Mouse (Mus musculus) kidney, embryonic 16.5 days (tissue): Measurements from ENCODE around the gene Hmox1. TPM values are rescaled to one million over a fixed set of nuclear protein-coding genes. Genes with fewer than 3 reads are reported as not detected.

ENCODE experiments used
- ATAC-seq: fragments of 200-750 bp; cut with Nextera tagmentation; 2 replicates; pipeline ENCODE4 v1.8.0; 2017; ENCODE audit warnings: moderate TSS enrichment; ENCODE audit not compliant: low FRiP score, low TSS enrichment
- H3K27ac ChIP-seq: fragments of 300-500 bp; sonication (generic); 2 replicates; pipeline ENCODE4 v1.5.1; 2014; ENCODE audit warnings: low read length
- H3K27me3 ChIP-seq: fragments of 300-500 bp; sonication (generic); 2 replicates; pipeline ENCODE4 v1.6.1; 2014; ENCODE audit warnings: low read length, control low read depth, mixed read lengths; ENCODE audit not compliant: insufficient read depth
- H3K36me3 ChIP-seq: fragments of 300-500 bp; sonication (generic); 2 replicates; pipeline ENCODE4 v1.6.1; 2014; ENCODE audit warnings: low read length, control low read depth, mixed read lengths; ENCODE audit not compliant: insufficient read depth
- H3K4me1 ChIP-seq: fragments of 300-500 bp; sonication (generic); 2 replicates; pipeline ENCODE4 v1.6.1; 2014; ENCODE audit warnings: low read length, control low read depth, mixed read lengths; ENCODE audit not compliant: insufficient read depth
- H3K4me2 ChIP-seq: fragments of 300-500 bp; sonication (generic); replicated peaks from 2 replicates; pipeline ENCODE4 v1.6.1; 2014; ENCODE audit warnings: low read depth, low read length
- H3K4me3 ChIP-seq: fragments of 300-500 bp; sonication (generic); 2 replicates; pipeline ENCODE4 v1.5.1; 2014; ENCODE audit warnings: mild to moderate bottlenecking, low read length
- H3K9ac ChIP-seq: fragments of 300-500 bp; sonication (generic); replicated peaks from 2 replicates; pipeline ENCODE4 v1.6.1; 2014; ENCODE audit warnings: low read length
- H3K9me3 ChIP-seq: fragments of 300-500 bp; sonication (generic); 2 replicates; pipeline ENCODE4 v1.6.1; 2016; ENCODE audit warnings: low read length, control low read depth
- WGBS: fragments of 180-500 bp; shearing (Covaris S2); extraction: QIAGEN DNeasy Blood & Tissue Kit; methylation state at CpG from one replicate; pipeline ENCODE4 v1.1.7; 2014; 5-methylcytosine and 5-hydroxymethylcytosine counted together
- polyA plus RNA-seq: library from polyadenylated mRNA; unstranded; fragments of >200 nt; fragmentation: Nextera tagmentation; extraction: Ambion mirVana; gene quantifications from 2 replicates; pipeline ENCODE4 v1.2.1, GENCODE M21; 2015

Gene Hmox1
- polyA plus RNA-seq, 1 experiment from 2014 or later, result 56.2 TPM

- Histone ChIP-seq H3K4me3 (no peak overlapping the region), H3K9ac (no peak overlapping the region), H3K4me2 (no peak overlapping the region), H3K27me3 (no peaks in the 10 kb centered on the region), H3K9me3 (no peaks in the 10 kb centered on the region), H3K36me3 (peaks cover 90% of the 10 kb centered on the region), H3K27ac (no peak overlapping the region), H3K4me1 (no peaks in the 10 kb centered on the region)
- no peak for ATAC-seq
- WGBS, result 86% methylated on average over 1 of the region's 1 CpGs
Observed at GRCm38 (mm10) chr8:75118505-75118904, 25.1 kb downstream of the Hmox1 start.

GRCm38 (mm10) chr8:75119287-75119686 is 25.9 kb downstream of the Hmox1 start:
- Histone ChIP-seq H3K9me3 (no peaks in the 10 kb centered on the region), H3K4me1 (no peaks in the 10 kb centered on the region), H3K4me3 (no peak overlapping the region), H3K9ac (no peak overlapping the region), H3K36me3 (peaks cover 89% of the 10 kb centered on the region), H3K27ac (no peak overlapping the region), H3K4me2 (no peak overlapping the region), H3K27me3 (no peaks in the 10 kb centered on the region)
- ATAC-seq, result no peak
- WGBS, result 95% methylated on average over 2 of the region's 2 CpGs

- H3K27ac ChIP-seq, result no peak overlapping the region
- 95% methylated on average over 2 of the region's 2 CpGs for WGBS
Observed at GRCm38 (mm10) chr8:75119747-75120146, 26.3 kb downstream of the Hmox1 start.

GRCm38 (mm10) chr8:75127406-75127805 is 34.0 kb downstream of the Hmox1 start:
- 54% methylated on average over 1 of the region's 1 CpGs for WGBS
- no peaks in the 10 kb centered on the region for H3K9me3 ChIP-seq
- H3K9ac ChIP-seq, result no peak overlapping the region
- no peak overlapping the region for H3K4me2 ChIP-seq
- peaks cover 62% of the 10 kb centered on the region for H3K36me3 ChIP-seq
- no peak overlapping the region for H3K27ac ChIP-seq
- no peaks in the 10 kb centered on the region for H3K4me1 ChIP-seq
- ATAC-seq, result no peak
- H3K27me3 ChIP-seq, result no peaks in the 10 kb centered on the region
- no peak overlapping the region for H3K4me3 ChIP-seq

More at GRCm38 (mm10) chr8:75119747-75120146, 26.3 kb downstream of the Hmox1 start:
- Histone ChIP-seq H3K36me3 (peaks cover 90% of the 10 kb centered on the region), H3K4me1 (no peaks in the 10 kb centered on the region), H3K27me3 (no peaks in the 10 kb centered on the region), H3K9ac (no peak overlapping the region), H3K9me3 (no peaks in the 10 kb centered on the region), H3K4me3 (no peak overlapping the region), H3K4me2 (no peak overlapping the region)
- no peak for ATAC-seq

GRCm38 (mm10) chr8:75132485-75132884 is 39.1 kb downstream of the Hmox1 start:
- Histone ChIP-seq H3K9me3 (no peaks in the 10 kb centered on the region), H3K9ac (no peak overlapping the region), H3K4me2 (no peak overlapping the region), H3K27ac (no peak overlapping the region), H3K4me3 (no peak overlapping the region), H3K36me3 (peaks cover 14% of the 10 kb centered on the region), H3K27me3 (no peaks in the 10 kb centered on the region), H3K4me1 (0 out of 2 replicates have a peak, but pooled peaks cover 15% of the 10 kb centered on the region)
- ATAC-seq, result no peak; the same call in 1 of the 2 replicates
- 7% methylated on average over 3 of the region's 3 CpGs for WGBS

- no peak overlapping the region for H3K4me2 ChIP-seq
- H3K4me1 ChIP-seq, result 0 out of 2 replicates have a peak, but pooled peaks cover 15% of the 10 kb centered on the region
- 79% methylated on average over 2 of the region's 2 CpGs for WGBS
- H3K36me3 ChIP-seq, result peaks cover 9% of the 10 kb centered on the region; the same call in 1 of the 2 replicates
- H3K27ac ChIP-seq, result no peak overlapping the region
- no peak overlapping the region for H3K4me3 ChIP-seq
- no peaks in the 10 kb centered on the region for H3K27me3 ChIP-seq
- no peak overlapping the region for H3K9ac ChIP-seq
- no peaks in the 10 kb centered on the region for H3K9me3 ChIP-seq
- ATAC-seq, result no peak
Observed at GRCm38 (mm10) chr8:75133399-75133798, 40.0 kb downstream of the Hmox1 start.

- Histone ChIP-seq H3K4me2 (no peak overlapping the region), H3K9ac (no peak overlapping the region; the same call in 1 of the 2 replicates), H3K36me3 (no peaks in the 10 kb centered on the region; the same call in 1 of the 2 replicates), H3K9me3 (no peaks in the 10 kb centered on the region), H3K27ac (no peak overlapping the region), H3K4me3 (no peak overlapping the region), H3K27me3 (no peaks in the 10 kb centered on the region), H3K4me1 (0 out of 2 replicates have a peak, but pooled peaks cover 15% of the 10 kb centered on the region)
- ATAC-seq, result no peak; the same call in 1 of the 2 replicates
- 63% methylated on average over 2 of the region's 2 CpGs for WGBS
Observed at GRCm38 (mm10) chr8:75134603-75135391, 41.4 kb downstream of the Hmox1 start.

GRCm38 (mm10) chr8:75135756-75136155 is 42.3 kb downstream of the Hmox1 start:
- Histone ChIP-seq H3K27ac (no peak overlapping the region), H3K4me2 (no peak overlapping the region), H3K9ac (no peak overlapping the region), H3K4me1 (0 out of 2 replicates have a peak, but pooled peaks cover 15% of the 10 kb centered on the region), H3K4me3 (no peak overlapping the region), H3K27me3 (no peaks in the 10 kb centered on the region), H3K9me3 (no peaks in the 10 kb centered on the region), H3K36me3 (no peaks in the 10 kb centered on the region)
- WGBS, result 25% methylated on average over 1 of the region's 1 CpGs
- no peak for ATAC-seq

- Histone ChIP-seq H3K9ac (no peak overlapping the region), H3K27ac (no peak overlapping the region), H3K4me1 (0 out of 2 replicates have a peak, but pooled peaks cover 15% of the 10 kb centered on the region), H3K36me3 (no peaks in the 10 kb centered on the region), H3K4me2 (no peak overlapping the region), H3K27me3 (no peaks in the 10 kb centered on the region), H3K4me3 (no peak overlapping the region), H3K9me3 (no peaks in the 10 kb centered on the region)
- 72% methylated on average over 2 of the region's 2 CpGs for WGBS
- no peak for ATAC-seq
Observed at GRCm38 (mm10) chr8:75136256-75136655, 42.8 kb downstream of the Hmox1 start.

GRCm38 (mm10) chr8:75137536-75137935 is 44.1 kb downstream of the Hmox1 start:
- no peaks in the 10 kb centered on the region for H3K9me3 ChIP-seq
- ATAC-seq, result no peak
- 0 out of 2 replicates have a peak, but pooled peaks cover 15% of the 10 kb centered on the region for H3K4me1 ChIP-seq
- no peak overlapping the region for H3K27ac ChIP-seq
- H3K27me3 ChIP-seq, result no peaks in the 10 kb centered on the region
- WGBS, result 77% methylated on average over 3 of the region's 3 CpGs
- no peak overlapping the region for H3K9ac ChIP-seq
- no peak overlapping the region for H3K4me3 ChIP-seq
- H3K4me2 ChIP-seq, result no peak overlapping the region
- no peaks in the 10 kb centered on the region for H3K36me3 ChIP-seq
